Mouse (Mus musculus) adrenal gland, adult 8-10 months (tissue): ENCODE measurements at regions not wholly inside any gene's neighbourhood (a gene's known extent, or its start where the extent isn't known, plus 50 kb on each side); places are given as distances from the start of the nearest gene placed in this dataset.

Experiments used
- DNase-seq: peaks from one replicate; pipeline ENCODE4 v3.0.0; 2022

DNA sequence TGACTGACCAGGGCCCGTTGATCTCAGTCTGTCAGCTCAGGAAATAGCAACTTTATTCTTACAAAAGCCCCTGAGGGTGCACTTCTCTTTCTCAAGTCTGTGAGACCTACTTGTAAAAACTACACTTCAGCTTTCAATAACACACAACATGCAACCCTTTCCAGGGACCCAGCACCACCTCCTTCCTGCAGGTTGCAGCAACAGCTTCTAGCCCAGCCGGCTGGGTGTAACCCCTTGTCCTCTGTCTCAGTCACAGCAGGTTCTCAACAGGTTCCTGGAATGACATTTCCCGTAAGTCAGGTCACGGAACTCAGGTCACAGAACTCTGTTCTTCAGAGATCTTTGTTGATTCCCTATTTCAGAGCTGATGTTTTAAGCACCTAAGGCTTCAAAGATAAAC is 558.5 kb upstream of the Camk1g start:
- no peak for DNase-seq

DNA sequence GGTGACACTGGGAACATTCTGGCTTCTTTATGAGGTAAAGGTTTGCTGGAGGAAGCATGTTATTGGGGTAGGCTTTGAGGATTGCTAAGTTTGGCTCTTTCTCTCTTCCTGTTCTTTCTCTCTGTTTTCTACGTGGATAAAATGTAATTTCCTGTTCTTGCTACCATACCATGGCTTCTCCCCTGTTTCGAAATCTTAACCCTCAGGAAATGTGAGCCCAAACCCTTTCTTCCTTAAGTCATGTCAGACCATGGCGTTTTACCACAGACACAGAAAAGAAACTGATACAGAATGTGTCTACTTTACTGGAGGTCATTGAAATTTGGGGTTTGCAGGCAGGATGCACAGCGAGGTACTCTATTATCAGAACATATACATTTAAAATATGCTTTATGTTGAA is 552.7 kb upstream of the Camk1g start:
- no peak for DNase-seq

DNA sequence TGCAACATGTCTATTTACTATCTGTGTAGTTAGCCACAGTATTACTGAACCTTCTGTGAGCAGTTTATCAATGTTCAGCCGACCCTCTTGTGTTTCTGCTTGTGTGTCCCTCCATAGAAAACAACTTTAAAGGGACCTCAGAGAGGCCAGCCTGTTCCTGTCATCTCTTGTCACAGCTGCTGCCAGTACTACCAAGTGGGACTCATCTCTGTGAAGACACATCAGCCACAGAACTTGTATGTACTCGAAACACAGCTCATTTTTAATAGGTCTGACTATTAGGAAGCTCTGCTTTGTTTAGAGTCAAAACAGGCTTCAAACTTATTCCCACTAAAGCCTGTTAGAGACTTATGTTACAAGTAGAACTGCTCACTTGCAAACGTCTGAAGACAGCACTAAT is 549.1 kb upstream of the Camk1g start:
- no peak for DNase-seq

DNA sequence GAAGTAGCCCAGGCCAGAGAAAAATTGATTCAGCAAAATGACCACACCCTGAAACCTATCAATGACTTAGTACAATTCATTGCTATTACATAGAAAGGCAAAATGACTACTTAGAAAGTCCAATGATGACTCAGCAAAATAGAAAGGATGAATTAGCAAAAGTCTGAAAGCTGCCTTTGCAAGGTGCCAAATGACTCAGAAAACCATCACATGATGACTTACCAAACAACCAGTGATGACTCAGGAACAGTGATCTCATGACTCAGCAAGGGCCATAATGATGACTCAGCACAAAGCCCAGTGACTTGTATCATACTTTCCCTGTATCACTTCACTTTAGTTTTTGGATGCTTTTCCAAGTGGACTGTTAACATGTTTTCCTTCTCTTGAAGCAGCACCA is 535.6 kb upstream of the Camk1g start:
- DNase-seq, result peak; percentile 8

DNA sequence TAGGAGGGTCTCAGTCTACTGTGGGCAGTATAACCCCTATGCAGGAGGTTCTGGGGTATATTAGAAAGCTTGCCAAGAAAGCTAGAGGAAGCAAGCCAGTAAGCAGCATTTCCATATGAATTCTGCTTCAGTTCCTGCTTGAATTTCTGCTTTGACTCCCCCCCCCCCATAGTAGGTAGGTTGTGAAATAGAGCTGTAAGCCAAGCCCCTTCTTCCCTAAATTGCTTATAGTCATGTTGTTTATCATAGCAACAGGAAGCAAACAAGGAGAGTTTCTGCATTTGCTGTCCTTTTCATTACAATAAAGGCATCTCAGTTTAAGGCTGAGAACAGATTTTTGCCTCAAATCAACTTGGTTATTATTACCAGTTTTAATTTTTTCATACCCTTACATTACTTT is 524.0 kb upstream of the Camk1g start:
- DNase-seq, result no peak

DNA sequence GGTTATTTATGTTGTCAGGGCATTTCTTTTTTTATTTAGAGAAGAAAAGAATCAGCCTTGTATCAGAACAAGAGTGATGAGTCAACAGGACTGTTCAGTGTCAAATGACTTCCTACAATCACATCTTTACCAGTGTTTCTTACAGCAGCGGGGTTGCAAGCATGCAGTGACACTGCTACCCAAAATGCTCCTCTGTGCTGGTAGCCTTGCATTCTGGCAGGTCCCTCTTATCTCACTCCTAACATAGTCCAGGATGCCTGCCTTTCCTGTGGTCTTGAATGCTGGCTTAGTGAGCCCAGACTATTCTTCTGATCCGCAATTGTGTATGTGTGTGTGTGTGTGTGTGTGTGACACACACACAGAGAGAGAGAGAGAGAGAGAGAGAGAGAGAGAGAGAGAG is 506.4 kb upstream of the Camk1g start:
- no peak for DNase-seq

DNA sequence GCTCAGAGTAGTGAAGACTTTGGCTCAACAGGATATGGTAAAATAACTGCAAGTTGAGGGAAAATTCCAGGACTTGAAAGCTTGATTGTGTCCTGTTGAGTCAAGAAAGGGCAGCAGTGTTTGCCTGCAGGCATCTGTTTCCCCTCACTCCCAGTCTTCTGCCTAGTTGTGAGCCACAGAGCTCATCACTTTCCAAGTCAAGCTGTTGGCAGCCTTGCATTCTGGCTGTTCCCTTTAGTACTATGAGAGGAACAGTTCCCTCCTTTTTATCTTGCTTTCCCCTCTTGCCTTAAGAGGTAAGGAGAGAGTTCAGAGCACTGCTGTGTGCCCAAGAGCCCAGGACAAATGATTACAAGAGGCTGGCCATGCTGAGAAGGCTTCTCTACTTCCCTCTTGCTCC is 506.0 kb upstream of the Camk1g start:
- no peak for DNase-seq

DNA sequence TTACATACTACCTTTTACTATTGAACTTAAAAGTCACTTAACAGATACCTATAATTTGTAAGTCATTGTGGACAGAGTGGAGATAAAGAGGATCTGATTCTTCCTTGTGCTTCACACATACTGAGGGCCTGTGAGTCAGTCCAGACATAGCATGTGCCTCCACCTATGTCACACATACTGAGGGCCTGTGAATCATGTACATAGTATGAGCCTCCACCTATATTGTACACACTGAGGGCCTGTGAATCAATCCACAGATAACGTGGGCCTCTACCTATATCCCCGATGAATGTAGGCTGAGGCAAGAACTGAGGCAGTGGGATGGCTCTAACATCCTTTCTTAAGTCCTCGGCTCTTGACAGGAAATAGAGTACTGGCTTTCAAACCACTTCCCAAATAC is 505.2 kb upstream of the Camk1g start:
- DNase-seq, result no peak

DNA sequence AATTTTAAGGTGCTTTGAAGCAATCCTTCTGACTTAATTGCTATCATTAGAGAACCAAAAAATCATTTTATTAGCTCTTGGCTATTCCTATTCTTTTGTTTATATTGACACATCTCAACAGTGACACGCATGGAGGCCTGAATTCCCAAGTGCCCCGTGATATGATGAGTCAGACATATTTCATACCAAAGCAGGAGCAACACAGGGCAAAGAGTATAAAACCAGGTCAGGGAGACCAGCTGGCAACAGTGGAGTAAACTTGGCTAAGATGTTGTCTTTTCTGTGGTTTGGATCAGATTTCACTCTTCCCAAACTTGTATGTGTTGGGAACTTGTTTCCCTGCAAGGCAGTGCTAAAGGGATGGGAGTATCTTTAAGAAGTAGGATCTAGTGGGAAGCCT is 500.6 kb upstream of the Camk1g start:
- peak; percentile 46 for DNase-seq

DNA sequence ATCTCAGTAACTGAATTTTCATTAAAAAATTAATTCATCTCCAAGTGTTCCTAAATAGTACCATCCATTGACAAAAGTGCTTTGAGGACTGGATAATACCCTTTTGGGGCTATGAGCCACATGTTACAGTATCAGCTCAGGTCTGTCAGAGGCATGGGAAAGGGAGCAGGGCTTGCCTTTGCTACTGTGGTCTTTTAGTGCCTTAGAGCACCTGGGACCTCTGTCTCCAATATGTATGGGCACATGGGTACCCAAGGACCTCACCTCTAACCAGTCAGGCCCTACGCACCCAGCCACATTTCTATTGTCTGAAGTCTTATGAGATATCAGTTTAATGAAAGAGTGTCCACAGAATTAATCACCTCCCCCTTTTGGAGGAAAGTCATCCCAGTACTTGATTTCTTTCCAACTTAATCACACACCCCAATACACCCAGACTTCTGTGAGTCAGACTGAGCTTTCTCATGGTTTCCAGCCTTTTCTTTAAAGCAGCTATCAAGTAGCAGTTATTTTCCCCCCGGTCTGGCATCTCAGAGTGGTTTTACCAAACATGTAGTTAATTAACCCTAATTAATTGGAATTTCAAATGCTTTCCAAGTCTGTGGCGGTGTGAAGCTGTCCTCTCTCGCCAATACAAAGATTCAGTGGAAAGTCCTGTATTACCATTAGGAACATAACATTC is 498.7 kb upstream of the Camk1g start:
- no peak for DNase-seq

DNA sequence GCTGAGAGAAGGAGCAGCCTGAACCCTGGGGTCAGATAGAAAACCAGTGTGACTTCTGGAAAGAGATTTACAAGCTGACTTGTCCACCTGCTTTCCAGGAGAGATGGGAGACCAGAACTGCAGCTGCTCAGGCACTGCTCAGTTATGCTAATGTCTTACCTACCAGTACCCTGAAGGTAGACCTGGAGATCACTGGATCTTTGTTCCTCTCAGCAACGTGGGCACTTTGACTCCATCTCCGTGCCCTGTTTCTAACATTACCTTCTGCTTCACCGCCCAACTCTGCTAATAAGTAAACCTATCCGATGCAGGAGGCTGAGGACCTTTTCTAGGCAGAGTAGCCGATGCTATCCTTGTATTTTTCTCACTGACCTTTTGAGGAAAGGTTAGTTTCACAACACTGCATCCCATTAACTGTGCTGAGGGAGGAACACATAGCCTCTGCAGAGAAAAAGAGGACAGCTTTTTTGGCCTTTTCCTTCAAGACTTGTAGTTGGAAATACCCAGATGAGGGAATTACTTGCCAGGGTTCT is 490.7 kb upstream of the Camk1g start:
- no peak for DNase-seq

DNA sequence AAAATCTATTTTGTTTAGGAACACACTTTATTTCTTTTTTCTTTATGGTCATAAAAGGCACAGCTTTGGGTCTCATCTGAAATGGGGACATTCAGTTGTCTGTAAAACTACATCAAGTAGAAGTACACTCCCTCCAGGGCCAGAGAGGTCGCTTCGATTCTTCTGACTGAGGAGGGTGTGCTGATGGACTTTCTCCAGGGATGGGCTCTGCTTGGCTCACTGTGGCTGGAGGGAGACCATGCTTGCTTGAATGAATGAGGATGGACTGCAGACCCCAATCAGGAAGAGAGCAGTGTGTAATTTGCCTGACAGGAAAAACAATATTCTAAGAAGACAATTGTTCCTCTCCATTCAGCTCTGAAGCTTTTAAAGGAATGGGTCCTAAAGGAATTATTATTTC is 490.3 kb upstream of the Camk1g start:
- DNase-seq, result no peak

DNA sequence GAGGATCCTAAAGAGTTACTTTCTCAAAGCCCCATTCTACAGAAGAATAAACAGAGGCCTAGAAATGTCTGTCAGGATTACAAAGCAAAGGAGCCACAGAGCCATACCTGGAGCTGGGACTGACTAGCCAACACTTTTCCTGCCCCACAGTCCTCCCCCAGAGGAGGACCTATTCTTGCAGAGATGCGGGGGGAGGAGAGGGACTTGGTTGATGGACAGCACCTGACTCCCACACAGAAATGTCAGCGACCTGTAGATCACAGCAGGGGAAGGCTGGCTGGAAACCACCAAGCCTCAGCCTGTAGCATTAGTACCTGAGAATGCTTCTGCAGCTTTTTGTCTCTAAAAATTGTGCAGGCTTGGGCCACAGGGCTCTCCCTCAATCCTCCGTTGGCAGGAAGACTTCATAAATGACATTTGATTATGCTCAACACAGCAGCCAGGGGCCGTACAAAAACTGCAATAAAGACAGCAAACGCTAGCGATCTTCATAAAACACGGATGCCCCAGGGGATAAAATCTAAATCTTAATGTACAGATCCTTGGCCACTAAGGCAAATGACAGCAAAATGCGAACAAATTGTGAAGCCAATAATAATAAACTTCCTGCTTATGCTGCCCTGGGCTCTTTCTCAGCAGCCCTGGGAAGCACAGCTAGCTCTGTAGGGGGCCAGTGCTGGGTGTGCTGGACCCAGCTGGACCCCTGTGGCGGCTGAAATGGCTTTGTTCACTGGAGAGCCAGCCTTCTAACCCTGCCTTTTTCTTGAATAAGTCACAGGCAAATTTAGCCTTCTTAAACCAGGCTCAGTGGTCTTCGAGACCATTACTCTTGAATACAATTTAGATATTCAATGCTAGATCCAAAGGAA is 489.4 kb upstream of the Camk1g start:
- no peak for DNase-seq

DNA sequence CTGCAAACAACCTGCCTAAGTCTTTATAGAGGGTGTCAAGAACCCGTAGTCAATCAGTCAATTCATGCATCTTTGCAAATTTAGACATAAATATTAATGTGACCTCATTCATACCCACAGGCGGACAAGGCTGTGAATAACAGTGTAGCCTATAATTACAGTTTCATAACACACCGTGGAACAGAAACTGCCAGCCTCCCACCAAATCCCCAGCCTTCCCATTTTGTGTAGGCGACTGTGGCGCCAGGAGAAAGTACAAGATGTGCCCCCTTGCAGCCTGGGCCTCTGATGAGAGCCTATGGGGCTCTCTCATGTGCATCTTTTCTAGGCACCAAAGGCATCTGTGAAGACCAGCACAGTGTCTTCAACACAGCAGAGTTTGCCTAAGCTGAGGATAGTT is 477.8 kb upstream of the Camk1g start:
- DNase-seq, result no peak

DNA sequence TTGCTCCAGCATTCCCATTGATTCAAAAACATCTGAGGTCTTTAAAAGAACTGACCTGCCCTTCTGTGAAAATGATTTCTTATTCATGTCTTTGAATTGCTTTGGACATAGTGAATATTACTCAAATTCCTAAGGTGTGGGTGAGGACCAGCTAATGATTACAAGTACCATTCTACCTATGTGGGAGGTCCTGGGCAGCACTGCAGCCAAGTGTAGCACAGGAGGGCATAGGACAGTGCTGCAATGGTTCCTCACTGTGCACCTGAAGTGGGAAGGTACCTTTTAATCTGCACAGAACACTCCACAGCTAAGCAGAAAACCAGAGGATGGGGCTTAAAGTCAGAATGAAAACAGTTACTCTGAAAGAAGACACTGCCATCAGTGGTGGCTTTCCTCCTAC is 474.8 kb upstream of the Camk1g start:
- no peak for DNase-seq

DNA sequence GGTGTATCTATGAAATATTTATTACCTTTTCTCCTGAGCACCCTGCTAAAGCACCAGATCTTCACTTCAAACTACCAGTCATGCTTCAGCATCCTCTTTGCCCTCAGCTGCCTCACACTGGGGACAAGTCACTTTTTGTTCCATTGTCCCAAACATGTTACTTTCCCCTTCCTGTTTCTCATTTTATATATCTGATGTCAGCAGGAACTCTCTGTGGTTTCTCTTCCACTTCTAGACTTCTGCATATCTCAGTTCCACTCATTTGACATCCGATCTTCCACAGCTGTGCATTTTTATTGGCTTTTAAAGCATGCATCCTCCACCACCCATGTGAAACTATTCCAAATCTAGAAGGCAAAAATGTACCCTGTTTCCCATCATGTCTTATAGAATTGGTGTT is 474.4 kb upstream of the Camk1g start:
- no peak for DNase-seq

DNA sequence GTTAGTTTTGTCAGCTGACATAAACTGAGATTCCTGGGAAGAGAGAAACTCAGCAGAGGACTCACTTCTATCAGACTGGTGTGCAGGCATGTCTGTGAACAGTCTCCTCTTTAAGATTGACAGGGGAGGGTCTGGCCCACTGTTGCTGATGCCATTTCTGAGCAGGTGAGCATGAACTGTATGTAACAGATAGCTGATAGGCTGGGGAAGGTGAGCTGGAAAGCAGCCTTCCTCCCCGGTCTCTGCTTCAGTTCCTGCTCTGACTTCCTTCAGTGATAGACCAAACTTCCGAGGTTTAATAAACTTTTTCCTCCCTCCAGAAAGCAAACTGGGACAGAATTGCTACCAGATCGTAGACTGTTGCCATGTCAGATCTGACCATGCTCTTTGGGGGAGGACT is 430.9 kb upstream of the Camk1g start:
- DNase-seq, result no peak

DNA sequence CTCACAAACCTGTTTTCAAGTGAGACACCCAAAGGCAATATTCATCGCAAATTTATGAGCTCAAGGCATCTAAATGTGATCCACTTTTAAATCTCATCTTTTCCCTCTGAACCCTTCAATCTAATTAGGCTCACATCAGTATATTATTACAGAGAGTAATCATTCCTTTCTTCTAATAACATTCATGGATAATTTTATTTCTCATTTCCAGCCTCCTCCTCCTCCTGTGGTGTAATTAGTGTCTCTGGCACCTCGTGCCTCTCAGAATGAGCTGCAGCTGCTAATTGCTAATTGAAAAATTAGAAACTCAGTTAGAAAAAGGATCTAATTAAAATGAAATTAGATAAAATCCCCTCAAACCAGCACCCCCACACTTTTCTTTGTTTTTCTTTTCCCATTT is 420.5 kb upstream of the Camk1g start:
- DNase-seq, result no peak

DNA sequence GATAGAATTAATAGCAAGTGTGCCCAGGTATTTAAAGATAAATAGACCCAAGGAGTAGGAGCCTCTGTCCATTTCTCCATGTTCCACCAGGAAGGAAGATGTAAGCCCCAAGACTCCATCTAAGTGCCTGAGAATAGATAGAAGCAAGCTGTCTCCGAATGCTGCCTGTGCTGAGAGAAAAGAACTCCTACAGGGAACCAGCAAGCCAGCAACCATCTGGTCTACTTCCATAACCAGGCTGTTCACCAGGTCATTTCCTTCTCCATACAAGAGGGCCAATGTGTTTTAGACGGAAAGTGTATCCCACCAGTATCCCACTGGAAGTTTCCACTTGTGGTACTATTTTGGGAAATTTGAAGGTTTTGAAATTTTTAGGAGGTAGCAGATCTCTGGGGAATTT is 418.4 kb upstream of the Camk1g start:
- no peak for DNase-seq

DNA sequence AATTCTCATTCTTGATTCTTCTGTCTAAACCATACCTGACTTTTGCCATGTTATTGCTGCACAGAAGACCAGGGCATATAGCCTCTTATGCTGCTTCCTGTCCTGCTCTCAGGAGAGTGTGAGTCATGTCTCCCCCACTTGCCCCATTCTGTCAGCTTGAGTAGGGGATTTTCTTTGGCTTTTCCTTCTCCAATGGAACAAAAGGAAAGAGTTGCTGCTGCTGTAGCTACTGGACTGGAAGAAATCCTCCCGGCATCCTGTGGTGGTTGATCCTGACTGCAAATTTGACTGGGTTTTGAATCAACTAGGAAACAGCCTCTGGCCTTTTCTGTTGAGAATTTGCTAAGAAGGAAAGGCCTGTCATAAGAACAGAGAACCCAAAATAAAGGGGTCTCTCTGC is 417.3 kb upstream of the Camk1g start:
- no peak for DNase-seq

DNA sequence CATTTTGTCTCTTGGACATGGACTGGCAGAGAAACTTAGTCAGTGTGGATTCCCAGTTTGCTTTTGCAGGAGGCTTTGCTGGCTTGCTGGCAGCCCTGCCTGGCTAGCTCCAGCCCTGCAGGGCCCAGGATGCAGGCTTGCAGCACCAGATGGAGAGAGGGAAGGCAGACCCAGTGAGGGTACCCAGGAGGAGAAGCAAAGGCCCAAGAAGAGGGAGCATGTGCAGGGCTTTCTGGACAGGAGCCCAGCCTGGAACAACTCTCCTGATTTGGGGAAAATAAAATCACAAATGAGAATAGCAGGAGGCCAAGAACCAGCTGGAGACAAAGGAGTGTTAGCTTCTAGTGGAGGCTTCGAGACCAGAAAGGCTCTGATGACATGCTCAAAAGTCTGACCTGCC is 414.9 kb upstream of the Camk1g start:
- DNase-seq, result no peak

DNA sequence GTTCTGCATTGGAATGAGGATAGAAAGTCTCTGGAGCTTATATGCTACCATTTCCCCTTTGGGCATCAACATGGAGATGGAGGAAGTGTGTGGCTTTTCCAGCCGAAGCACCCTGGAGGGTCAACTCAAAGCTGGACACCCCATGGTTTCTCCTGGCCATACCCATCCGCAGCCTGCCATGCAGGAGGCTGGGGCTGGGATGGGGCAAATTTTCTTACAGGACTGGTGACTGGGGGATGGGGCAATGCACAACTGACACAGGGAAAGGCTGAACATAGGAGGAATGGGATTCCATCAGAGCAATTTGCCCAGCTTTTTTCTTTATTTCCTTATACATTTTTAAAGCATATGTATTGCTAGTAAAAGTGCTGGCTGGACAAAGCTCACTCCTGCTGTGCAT is 414.4 kb upstream of the Camk1g start:
- DNase-seq, result no peak

DNA sequence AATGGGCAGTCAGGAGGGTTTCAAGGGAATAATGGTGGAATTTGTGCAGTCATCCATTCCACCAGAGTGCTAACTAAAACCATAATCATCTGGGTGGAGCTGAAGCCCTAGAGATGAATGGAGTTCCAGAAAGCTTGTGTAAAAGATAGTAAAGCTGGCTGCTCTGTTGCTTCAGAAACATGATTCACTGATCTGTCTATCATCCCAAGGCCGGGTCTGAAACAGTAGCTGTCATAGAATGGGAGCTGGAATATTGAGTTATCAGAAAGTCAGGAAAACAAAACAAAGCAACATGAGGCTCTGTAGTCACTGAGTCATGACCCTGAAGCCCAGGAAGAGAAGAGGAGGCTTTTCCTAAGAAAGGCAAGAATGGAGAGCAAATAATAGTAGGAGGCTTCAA is 408.1 kb upstream of the Camk1g start:
- peak; percentile 19 for DNase-seq

DNA sequence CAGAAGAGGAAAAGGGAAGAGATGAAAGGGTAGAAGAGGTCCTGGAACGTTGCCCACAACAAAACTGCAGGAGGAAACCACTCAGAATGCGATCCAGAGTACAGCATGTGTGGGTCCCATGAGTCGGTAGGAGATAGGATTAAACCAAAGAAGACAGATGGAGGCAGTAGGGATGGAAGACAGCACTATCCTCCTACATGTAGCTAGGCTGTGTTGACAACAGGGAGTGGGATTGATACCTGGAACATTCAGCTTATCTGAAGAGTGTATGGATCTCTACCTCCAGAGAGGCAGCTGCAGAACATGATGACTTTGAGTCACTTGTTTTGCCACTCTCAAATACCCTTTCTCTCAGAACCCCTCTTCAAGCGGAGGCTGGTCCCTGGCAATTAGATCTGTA is 399.4 kb upstream of the Camk1g start:
- DNase-seq, result no peak
